Mouse (Mus musculus) forebrain, postnatal 0 days (tissue): ENCODE measurements around the gene Ago3. TPM values are rescaled to one million over a fixed set of nuclear protein-coding genes. Genes with fewer than 3 reads are reported as not detected.

Experiments
- ATAC-seq: fragments of 200-750 bp; cut with Nextera tagmentation; 2 replicates; pipeline ENCODE4 v1.8.0; 2017; ENCODE audit warnings: mild to moderate bottlenecking, moderate library complexity
- DNase-seq: peaks from one replicate; pipeline ENCODE4 v3.0.0-alpha.2; 2015
- H3K27ac ChIP-seq: fragments of 300-500 bp; sonication (generic); 2 replicates; pipeline ENCODE4 v1.5.1; 2014; ENCODE audit warnings: low read depth, mild to moderate bottlenecking, antibody characterized with exemption, low read length, moderate library complexity, mixed read lengths
- H3K27me3 ChIP-seq: fragments of 300-500 bp; sonication (generic); 2 replicates; pipeline ENCODE4 v1.6.1; 2014; ENCODE audit warnings: mild to moderate bottlenecking, low read length, mixed read lengths; ENCODE audit not compliant: insufficient read depth
- H3K36me3 ChIP-seq: fragments of 300-500 bp; sonication (generic); 2 replicates; pipeline ENCODE4 v1.6.1; 2014; ENCODE audit warnings: mild to moderate bottlenecking, moderate library complexity; ENCODE audit not compliant: insufficient read depth
- H3K4me1 ChIP-seq: fragments of 300-500 bp; sonication (generic); 2 replicates; pipeline ENCODE4 v1.6.1; 2014; ENCODE audit warnings: antibody characterized with exemption; ENCODE audit not compliant: insufficient read depth
- H3K4me2 ChIP-seq: fragments of 300-500 bp; sonication (generic); 2 replicates; pipeline ENCODE4 v1.6.1; 2014; ENCODE audit warnings: low read depth, mild to moderate bottlenecking, moderate library complexity
- H3K4me3 ChIP-seq: fragments of 300-500 bp; sonication (generic); 2 replicates; pipeline ENCODE4 v1.5.1; 2014; ENCODE audit warnings: low read depth, low read length, mixed read lengths
- H3K9ac ChIP-seq: fragments of 300-500 bp; sonication (generic); 2 replicates; pipeline ENCODE4 v1.6.1; 2014; ENCODE audit warnings: mild to moderate bottlenecking
- H3K9me3 ChIP-seq: fragments of 300-500 bp; sonication (generic); 2 replicates; pipeline ENCODE4 v1.6.1; 2016; ENCODE audit warnings: low read length
- CTCF ChIP-seq: sonication (generic); IDR thresholded peaks from 2 replicates; pipeline ENCODE4 v1.5.1; 2016; ENCODE audit warnings: antibody characterized with exemption, control low read depth, low read depth
- WGBS: fragments of 180-500 bp; shearing (Covaris S2); extraction: QIAGEN DNeasy Blood & Tissue Kit; methylation state at CpG from one replicate; pipeline ENCODE4 v1.1.7; 2014; 5-methylcytosine and 5-hydroxymethylcytosine counted together
- polyA plus RNA-seq: library from polyadenylated mRNA; unstranded; fragments of >200 nt; fragmentation: Nextera tagmentation; extraction: Ambion mirVana; gene quantifications from 2 replicates; pipeline ENCODE4 v1.2.1, GENCODE M21; 2015
- total RNA-seq: library from RNA; depleted of rRNA; stranded (reverse); fragments of >200 nt; gene quantifications from 2 replicates; pipeline ENCODE4 v1.2.3, GENCODE M21; 2014

Ago3 gene
- total and polyA plus RNA-seq, 2 experiments from 2014 or later = 11.4 to 13.2 TPM

GRCm38 (mm10) chr4:126339461-126339860 is 89.9 kb downstream of the Ago3 start:
- ATAC-seq = no peak
- Histone ChIP-seq H3K4me1 (no peaks in the 10 kb centered on the region), H3K4me3 (no peak overlapping the region), H3K4me2 (no peak overlapping the region), H3K9me3 (no peaks in the 10 kb centered on the region), H3K27ac (no peak overlapping the region), H3K27me3 (no peaks in the 10 kb centered on the region), H3K9ac (no peak overlapping the region), H3K36me3 (0 out of 2 replicates have a peak, but pooled peaks cover 2% of the 10 kb centered on the region)
- TF ChIP-seq CTCF = no peak
- WGBS = 65% methylated on average over 4 of the region's 4 CpGs
- no peak for DNase-seq

- peak; percentile 35; the same call in 1 of the 2 replicates for TF ChIP-seq CTCF
- peaks cover 3% of the 10 kb centered on the region; the same call in 1 of the 2 replicates for H3K36me3 ChIP-seq
- H3K4me3 ChIP-seq = no peak overlapping the region
- ATAC-seq (no peak), DNase-seq (no peak)
- H3K9ac ChIP-seq = no peak overlapping the region
- H3K9me3 ChIP-seq = no peaks in the 10 kb centered on the region
- H3K4me2 ChIP-seq = no peak overlapping the region
- no peak overlapping the region for H3K27ac ChIP-seq
- H3K4me1 ChIP-seq = no peaks in the 10 kb centered on the region
- 47% methylated on average over 3 of the region's 3 CpGs for WGBS
- no peaks in the 10 kb centered on the region for H3K27me3 ChIP-seq
Measured at GRCm38 (mm10) chr4:126332358-126332757, 97.0 kb downstream of the Ago3 start.

GRCm38 (mm10) chr4:126331751-126332150 is 97.6 kb downstream of the Ago3 start:
- WGBS = 76% methylated on average over 1 of the region's 1 CpGs
- no peak for TF ChIP-seq CTCF
- Histone ChIP-seq H3K27ac (no peak overlapping the region), H3K9me3 (no peaks in the 10 kb centered on the region), H3K36me3 (peaks cover 3% of the 10 kb centered on the region; the same call in 1 of the 2 replicates), H3K4me3 (no peak overlapping the region), H3K27me3 (no peaks in the 10 kb centered on the region), H3K4me2 (no peak overlapping the region), H3K4me1 (no peaks in the 10 kb centered on the region), H3K9ac (no peak overlapping the region)
- ATAC-seq (no peak), DNase-seq (no peak)

DNA sequence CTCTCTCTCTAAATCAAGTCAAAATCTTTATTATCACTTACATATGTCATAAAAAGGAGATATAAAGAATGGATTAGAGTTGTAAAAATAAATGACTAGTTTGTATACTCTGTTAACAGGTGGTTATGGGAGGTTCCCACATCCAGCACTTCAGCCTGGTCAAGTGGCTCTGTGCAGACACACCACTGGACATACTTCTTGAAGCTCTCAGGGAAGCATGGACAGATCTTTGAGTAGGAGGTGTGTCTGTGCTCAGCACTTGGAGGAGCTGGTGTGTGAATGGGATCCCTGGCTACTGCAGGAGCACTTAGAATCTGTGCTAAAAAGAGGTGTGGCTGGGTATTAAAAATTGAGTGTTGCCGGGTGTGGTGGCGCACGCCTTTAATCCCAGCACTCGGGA is 99.1 kb downstream of the Ago3 start:
- DNase-seq (no peak), ATAC-seq (no peak)
- H3K4me3 ChIP-seq = no peak overlapping the region
- H3K9me3 ChIP-seq = no peaks in the 10 kb centered on the region
- no peaks in the 10 kb centered on the region for H3K4me1 ChIP-seq
- H3K9ac ChIP-seq = no peak overlapping the region
- no peak overlapping the region for H3K27ac ChIP-seq
- 90% methylated on average over 4 of the region's 4 CpGs for WGBS
- peaks cover 3% of the 10 kb centered on the region; the same call in 1 of the 2 replicates for H3K36me3 ChIP-seq
- no peak for TF ChIP-seq CTCF
- H3K27me3 ChIP-seq = no peaks in the 10 kb centered on the region
- no peak overlapping the region for H3K4me2 ChIP-seq

DNA sequence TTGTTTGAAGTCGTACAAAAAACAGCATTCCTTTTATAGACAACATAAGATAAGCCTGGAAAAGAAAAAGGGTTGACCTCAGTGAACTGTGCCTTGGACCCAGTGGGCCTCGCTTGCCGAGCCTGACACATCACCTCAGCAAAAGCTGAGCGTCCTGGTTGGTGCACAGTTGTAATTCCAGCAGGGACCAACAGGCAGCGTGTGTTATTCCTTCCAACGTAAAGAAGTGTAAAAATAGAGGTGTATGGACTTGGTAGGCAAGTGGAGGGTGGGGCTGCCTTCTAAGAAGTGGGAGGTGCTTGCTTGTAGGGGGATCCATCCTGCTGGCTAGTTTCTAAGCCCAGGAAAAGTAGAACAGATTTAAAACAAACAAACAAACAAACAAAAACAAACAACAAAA is 103.3 kb downstream of the Ago3 start:
- Histone ChIP-seq H3K9ac (no peak overlapping the region), H3K4me1 (no peaks in the 10 kb centered on the region; the same call in 1 of the 2 replicates), H3K9me3 (no peaks in the 10 kb centered on the region), H3K4me3 (no peak overlapping the region), H3K27me3 (no peaks in the 10 kb centered on the region), H3K36me3 (no peaks in the 10 kb centered on the region), H3K27ac (no peak overlapping the region), H3K4me2 (no peak overlapping the region)
- 27% methylated on average over 6 of the region's 6 CpGs for WGBS
- ATAC-seq (no peak), DNase-seq (no peak)
- peak; percentile 17; the same call in 1 of the 2 replicates for TF ChIP-seq CTCF

- no peaks in the 10 kb centered on the region for H3K9me3 ChIP-seq
- no peak within 1 kb of the TSS for H3K4me3 ChIP-seq
- H3K9ac ChIP-seq = no peak within 1 kb of the TSS; the same call in 1 of the 2 replicates
- H3K36me3 ChIP-seq = no peaks in the 10 kb centered on the region
- H3K4me1 ChIP-seq = peaks cover 6% of the 10 kb centered on the region
- H3K27ac ChIP-seq = peak within 1 kb of the TSS; percentile 45; the same call in 1 of the 2 replicates
- TF ChIP-seq CTCF = no peak
- 12% methylated on average over 23 of the region's 23 CpGs for WGBS
- DNase-seq (no peak), ATAC-seq (no peak)
- no peaks in the 10 kb centered on the region for H3K27me3 ChIP-seq
- H3K4me2 ChIP-seq = peak within 1 kb of the TSS; percentile 21; the same call in 1 of the 2 replicates
Measured at GRCm38 (mm10) chr4:126325281-126325861, 104.0 kb downstream of the Ago3 start, which contains the start of gene Tekt2. TSS of gene Tekt2 (minus strand) at chr4:126325688.

DNA sequence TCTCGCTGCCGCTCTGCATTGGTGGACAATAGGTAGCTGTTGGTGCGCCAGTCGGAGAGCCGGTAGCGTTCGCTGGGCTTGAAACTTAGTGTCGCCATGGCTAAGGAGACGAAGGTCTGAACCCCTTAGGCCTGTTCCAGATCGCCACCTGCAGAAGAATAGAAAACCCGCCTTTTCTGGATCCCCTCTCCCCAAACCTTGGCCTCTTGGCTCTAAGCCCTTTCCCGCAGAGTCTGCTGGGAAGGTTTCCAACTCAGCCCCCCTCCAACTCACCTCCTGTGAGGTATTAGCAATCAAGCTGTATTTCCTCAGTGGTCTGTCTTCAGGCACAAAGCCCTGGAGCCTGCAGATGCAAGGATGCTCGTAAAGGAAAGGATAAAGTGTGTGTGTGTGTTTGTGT is 104.5 kb downstream of the Ago3 start:
- DNase-seq = peak; percentile 24
- 16% methylated on average over 13 of the region's 13 CpGs for WGBS
- Histone ChIP-seq H3K4me1 (peaks cover 8% of the 10 kb centered on the region), H3K9ac (no peak overlapping the region; the same call in 1 of the 2 replicates), H3K27me3 (no peaks in the 10 kb centered on the region), H3K27ac (peak overlapping the region; percentile 45; the same call in 1 of the 2 replicates), H3K36me3 (no peaks in the 10 kb centered on the region; the same call in 1 of the 2 replicates), H3K4me3 (no peak overlapping the region), H3K4me2 (peak overlapping the region; percentile 21; the same call in 1 of the 2 replicates), H3K9me3 (no peaks in the 10 kb centered on the region)
- no peak for ATAC-seq
- no peak for TF ChIP-seq CTCF
